Mouse (Mus musculus) heart, adult 2 months (tissue): ENCODE results near the gene Kcnq1.

Experiments
- CTCF ChIP-seq: fragments of 200-600 bp; IDR thresholded peaks from 2 replicates; pipeline ENCODE4 v1.8.1; 2022; ENCODE audit warnings: antibody characterized with exemption, mild to moderate bottlenecking, moderate library complexity
- POLR2A ChIP-seq: fragments of 200-500 bp; IDR thresholded peaks from 2 replicates; pipeline ENCODE4 v1.6.1; 2011; ENCODE audit warnings: mild to moderate bottlenecking, low read depth, low read length, control low read depth; ENCODE audit not compliant: insufficient read depth

DNA sequence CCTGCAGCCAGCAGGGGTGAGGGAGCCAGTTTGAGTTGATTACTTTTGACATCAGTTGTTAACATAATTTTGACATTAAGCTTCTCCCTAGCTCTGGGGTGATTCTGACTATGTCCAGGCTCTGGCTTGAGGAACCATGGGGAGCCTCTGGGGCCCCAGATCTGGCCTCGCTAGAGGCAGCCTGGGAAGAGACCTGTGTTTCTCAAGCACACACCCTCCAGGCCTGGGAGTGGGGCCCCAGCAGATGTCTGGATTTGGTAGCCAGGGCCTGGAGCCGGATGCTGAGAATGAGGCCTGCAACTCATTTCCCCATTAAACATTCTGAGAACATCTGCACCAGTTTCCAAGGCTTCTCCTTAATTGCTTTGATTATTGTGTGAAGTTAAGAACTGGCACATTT, 145.0 kb downstream of the Kcnq1 start:
- TF ChIP-seq POLR2A = no peak
- TF ChIP-seq CTCF = no peak
